Mouse (Mus musculus) heart, adult 2 months (tissue): Measurements from ENCODE around the gene Cdkn1c.

Source experiments
- EP300 ChIP-seq: fragments of 200-500 bp; IDR thresholded peaks from 2 replicates; pipeline ENCODE4 v1.6.1; 2011; ENCODE audit warnings: low read depth, low read length, control low read depth; ENCODE audit not compliant: insufficient read depth
- POLR2A ChIP-seq: fragments of 200-500 bp; IDR thresholded peaks from 2 replicates; pipeline ENCODE4 v1.6.1; 2011; ENCODE audit warnings: mild to moderate bottlenecking, low read depth, low read length, control low read depth; ENCODE audit not compliant: insufficient read depth

- TF ChIP-seq POLR2A (no peak), EP300 (no peak)
These were observed 524 bp downstream of the Cdkn1c start for GRCm38 (mm10) chr7:143460217-143460834.
